Mouse (Mus musculus) megakaryocyte, embryonic 14.5 days (primary cell): Measurements from ENCODE around the gene Lmf2. TPM values are rescaled to one million over a fixed set of nuclear protein-coding genes. Genes with fewer than 3 reads are reported as not detected.
A peak's percentile ranks its signal among the peaks of the same experiment; 100 is the strongest.

Experiments used
- H3K27me3 ChIP-seq: replicated peaks from 2 replicates; pipeline ENCODE3; 2012; ENCODE audit warnings: inconsistent platforms
- H3K36me3 ChIP-seq: replicated peaks from 2 replicates; pipeline ENCODE3; 2012; ENCODE audit warnings: low read length, inconsistent platforms, mixed read lengths
- H3K4me1 ChIP-seq: 2 replicates; pipeline ENCODE4 v1.6.1; 2012; ENCODE audit warnings: inconsistent platforms
- H3K4me3 ChIP-seq: replicated peaks from 2 replicates; pipeline ENCODE3; 2012; ENCODE audit warnings: moderate library complexity, mild to moderate bottlenecking, inconsistent platforms
- H3K9me3 ChIP-seq: 2 replicates; pipeline ENCODE4 v1.6.1; 2012; ENCODE audit warnings: inconsistent platforms
- FLI1 ChIP-seq: IDR thresholded peaks from 2 replicates; pipeline ENCODE4 v1.6.1; 2012; ENCODE audit warnings: low read length, inconsistent platforms, mixed read lengths
- GATA1 ChIP-seq: IDR thresholded peaks from 3 replicates; pipeline ENCODE4 v1.6.1; 2012; ENCODE audit warnings: mixed read lengths, low read length, inconsistent platforms, borderline replicate concordance
- polyA plus RNA-seq: library from polyadenylated mRNA; stranded (reverse); fragments of >175 nt; gene quantifications from 2 replicates; pipeline ENCODE4 v1.2.3, GENCODE M21; 2012; ENCODE audit warnings: low replicate concordance; ENCODE audit not compliant: insufficient read depth

The Lmf2 gene
- polyA plus RNA-seq, 1 experiment = 65.0 TPM

- peak overlapping the region; percentile 99 for H3K4me3 ChIP-seq
- peaks cover 55% of the 10 kb centered on the region for H3K4me1 ChIP-seq
- peaks cover 53% of the 10 kb centered on the region for H3K36me3 ChIP-seq
- peaks cover 7% of the 10 kb centered on the region for H3K27me3 ChIP-seq
- TF ChIP-seq GATA1 (no peak), FLI1 (no peak)
- no peaks in the 10 kb centered on the region for H3K9me3 ChIP-seq
Observed at GRCm38 (mm10) chr15:89372536-89372935, 17.1 kb upstream of the Lmf2 start.

GRCm38 (mm10) chr15:89372068-89372467 lies 16.6 kb upstream of the Lmf2 start:
- H3K27me3 ChIP-seq = peaks cover 2% of the 10 kb centered on the region
- TF ChIP-seq GATA1 = no peak
- no peaks in the 10 kb centered on the region for H3K9me3 ChIP-seq
- H3K36me3 ChIP-seq = peaks cover 58% of the 10 kb centered on the region
- H3K4me1 ChIP-seq = peaks cover 55% of the 10 kb centered on the region
- H3K4me3 ChIP-seq = peak overlapping the region; percentile 14

- Histone ChIP-seq H3K9me3 (no peaks in the 10 kb centered on the region), H3K36me3 (peaks cover 100% of the 10 kb centered on the region), H3K4me3 (no peak overlapping the region), H3K27me3 (no peaks in the 10 kb centered on the region), H3K4me1 (no peaks in the 10 kb centered on the region; the same call in 1 of the 2 replicates)
- no peak for TF ChIP-seq GATA1
- TF ChIP-seq FLI1 = no peak
Observed at GRCm38 (mm10) chr15:89365141-89365551, 9.7 kb upstream of the Lmf2 start.

GRCm38 (mm10) chr15:89363051-89363450 lies 7.6 kb upstream of the Lmf2 start:
- Histone ChIP-seq H3K4me3 (no peak overlapping the region), H3K36me3 (peaks cover 98% of the 10 kb centered on the region), H3K9me3 (no peaks in the 10 kb centered on the region), H3K27me3 (no peaks in the 10 kb centered on the region), H3K4me1 (peaks cover 12% of the 10 kb centered on the region)
- TF ChIP-seq FLI1 (no peak), GATA1 (no peak)

- Histone ChIP-seq H3K4me1 (peaks cover 38% of the 10 kb centered on the region), H3K9me3 (no peaks in the 10 kb centered on the region), H3K27me3 (no peaks in the 10 kb centered on the region), H3K4me3 (no peak overlapping the region), H3K36me3 (peaks cover 67% of the 10 kb centered on the region)
- TF ChIP-seq GATA1 (no peak), FLI1 (no peak)
Observed at GRCm38 (mm10) chr15:89358784-89359183, 3.3 kb upstream of the Lmf2 start.

GRCm38 (mm10) chr15:89356372-89356771 lies 913 bp upstream of the Lmf2 start:
- peak overlapping the region; percentile 96 for H3K4me3 ChIP-seq

GRCm38 (mm10) chr15:89354455-89354854 lies 1.0 kb downstream of the Lmf2 start:
- Histone ChIP-seq H3K4me1 (peaks cover 45% of the 10 kb centered on the region), H3K4me3 (peak overlapping the region; percentile 96), H3K36me3 (peaks cover 65% of the 10 kb centered on the region), H3K9me3 (no peaks in the 10 kb centered on the region), H3K27me3 (no peaks in the 10 kb centered on the region)
- TF ChIP-seq FLI1 (no peak), GATA1 (no peak)

More at GRCm38 (mm10) chr15:89356372-89356771, 913 bp upstream of the Lmf2 start:
- Histone ChIP-seq H3K4me1 (peaks cover 45% of the 10 kb centered on the region), H3K36me3 (peaks cover 67% of the 10 kb centered on the region), H3K9me3 (no peaks in the 10 kb centered on the region), H3K27me3 (no peaks in the 10 kb centered on the region)
- TF ChIP-seq GATA1 (no peak), FLI1 (no peak)

- Histone ChIP-seq H3K4me1 (peaks cover 41% of the 10 kb centered on the region), H3K36me3 (peaks cover 60% of the 10 kb centered on the region), H3K4me3 (peak overlapping the region; percentile 38), H3K27me3 (no peaks in the 10 kb centered on the region), H3K9me3 (no peaks in the 10 kb centered on the region)
- TF ChIP-seq GATA1 = no peak
- TF ChIP-seq FLI1 = no peak
Observed at GRCm38 (mm10) chr15:89353837-89354236, 1.6 kb downstream of the Lmf2 start.

- peaks cover 39% of the 10 kb centered on the region for H3K4me1 ChIP-seq
- no peak for TF ChIP-seq FLI1
- no peak for TF ChIP-seq GATA1
- H3K9me3 ChIP-seq = no peaks in the 10 kb centered on the region
- H3K27me3 ChIP-seq = no peaks in the 10 kb centered on the region
- H3K36me3 ChIP-seq = peaks cover 51% of the 10 kb centered on the region
- H3K4me3 ChIP-seq = no peak overlapping the region
Observed at GRCm38 (mm10) chr15:89352795-89353194, 2.7 kb downstream of the Lmf2 start.

- peaks cover 36% of the 10 kb centered on the region for H3K4me1 ChIP-seq
- H3K27me3 ChIP-seq = no peaks in the 10 kb centered on the region
- no peak overlapping the region for H3K4me3 ChIP-seq
- H3K36me3 ChIP-seq = peaks cover 47% of the 10 kb centered on the region
- TF ChIP-seq FLI1 = no peak
- TF ChIP-seq GATA1 = no peak
- H3K9me3 ChIP-seq = no peaks in the 10 kb centered on the region
Observed at GRCm38 (mm10) chr15:89352054-89352453, 3.4 kb downstream of the Lmf2 start.

- H3K4me1 ChIP-seq = peaks cover 35% of the 10 kb centered on the region
- H3K4me3 ChIP-seq = no peak overlapping the region
- TF ChIP-seq FLI1 (no peak), GATA1 (no peak)
- H3K9me3 ChIP-seq = no peaks in the 10 kb centered on the region
- no peaks in the 10 kb centered on the region for H3K27me3 ChIP-seq
- H3K36me3 ChIP-seq = peaks cover 47% of the 10 kb centered on the region
Observed at GRCm38 (mm10) chr15:89351302-89351701, 4.2 kb downstream of the Lmf2 start.
